Mouse (Mus musculus): ENCODE results near the gene Dag1. TPM values are rescaled to one million over a fixed set of nuclear protein-coding genes. Genes with fewer than 3 reads are reported as not detected.
"Not testable (repeated sequence)": the region's sequence is repeated elsewhere in the genome, so short reads cannot be mapped to it uniquely, and the experiment has no call there.

The Dag1 gene
- polyA plus RNA-seq, 1 experiment from 2014 or later: 20.7 TPM

DNA sequence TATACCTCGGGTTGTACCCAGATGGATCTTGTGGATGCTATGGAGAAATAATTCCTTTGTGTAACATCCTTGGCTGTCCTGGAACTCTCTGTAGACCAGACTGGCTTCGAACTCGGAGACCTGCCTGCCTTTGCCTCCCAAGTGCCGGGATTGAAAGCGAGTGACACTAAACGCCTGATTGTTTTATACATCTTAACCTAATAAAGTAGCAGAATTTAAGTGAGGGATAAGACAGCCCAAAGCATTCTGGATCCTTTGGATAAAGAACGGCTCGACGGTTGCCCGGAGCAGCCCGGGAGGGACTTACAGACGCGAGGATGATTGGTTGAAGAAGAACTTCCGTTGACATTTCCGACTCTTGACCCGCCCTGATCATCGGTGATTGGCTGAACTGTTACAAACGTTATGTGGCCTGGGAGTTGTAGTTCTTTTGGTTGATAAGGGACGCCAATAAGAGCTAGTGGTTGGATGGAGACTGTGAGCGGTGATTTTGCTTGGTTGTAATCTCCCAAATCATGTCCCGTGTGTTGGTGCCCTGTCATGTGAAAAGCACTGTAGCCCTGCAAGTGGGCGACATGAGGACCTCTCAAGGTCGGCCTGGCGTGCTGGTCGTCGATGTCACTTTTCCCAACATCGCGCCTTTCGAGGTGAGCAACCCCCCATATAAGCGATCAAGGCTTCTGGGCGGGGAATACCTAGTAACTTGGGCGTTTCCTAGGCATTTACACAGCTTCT lies 26.4 kb upstream of the Dag1 start, which contains the start of gene Nicn1:
Gene Nicn1 (plus strand): TSS at position 414 of the 735 bp plus-strand sequence.
- no peaks in the 10 kb centered on the region for H3K36me3 ChIP-seq
- H3K4me3 ChIP-seq: peak within 1 kb of the TSS; percentile 66
- WGBS (ENCODE audit: insufficient replicate concordance): 2% methylated on average over 32 of the region's 32 CpGs
- peak within 1 kb of the TSS; percentile 66 for H3K27ac ChIP-seq
- H3K27me3 ChIP-seq (replicated peaks): no peaks in the 10 kb centered on the region
- H3K9ac ChIP-seq: peak within 1 kb of the TSS; percentile 70
- ATAC-seq: peak; percentile 98
- H3K4me2 ChIP-seq: peak within 1 kb of the TSS; percentile 78
- H3K4me1 ChIP-seq: peaks cover 20% of the 10 kb centered on the region
- H3K9me3 ChIP-seq (replicated peaks): no peaks in the 10 kb centered on the region

DNA sequence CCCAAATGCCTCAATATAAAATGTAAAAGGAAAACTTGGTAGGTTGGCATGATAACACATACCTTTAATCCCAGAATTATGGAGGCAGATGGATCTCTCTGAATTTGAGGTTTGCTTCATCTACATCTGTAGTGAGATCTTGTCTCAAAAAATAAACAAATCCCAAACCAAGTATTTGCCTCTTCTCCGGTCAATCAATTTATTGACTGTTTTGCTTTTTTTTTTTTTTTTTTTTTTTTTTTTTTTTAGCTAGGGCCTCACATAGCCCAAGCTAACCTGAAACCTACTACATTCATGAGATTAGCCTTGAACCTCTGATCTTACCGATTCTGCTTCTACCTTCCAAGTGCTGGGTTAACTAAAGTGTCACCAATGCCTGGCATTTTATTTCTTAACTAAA lies 25.6 kb upstream of the Dag1 start:
- Histone ChIP-seq H3K4me1 (peaks cover 23% of the 10 kb centered on the region), H3K27ac (peak overlapping the region; percentile 66; the same call in 1 of the 2 replicates), H3K9me3 (replicated peaks) (no peaks in the 10 kb centered on the region), H3K36me3 (no peaks in the 10 kb centered on the region), H3K27me3 (replicated peaks) (no peaks in the 10 kb centered on the region), H3K4me3 (peak overlapping the region; percentile 66), H3K4me2 (peak overlapping the region; percentile 78), H3K9ac (peak overlapping the region; percentile 70; the same call in 1 of the 2 replicates)
- 61% methylated on average over 2 of the region's 2 CpGs for WGBS (ENCODE audit: insufficient replicate concordance)
- no peak for ATAC-seq

DNA sequence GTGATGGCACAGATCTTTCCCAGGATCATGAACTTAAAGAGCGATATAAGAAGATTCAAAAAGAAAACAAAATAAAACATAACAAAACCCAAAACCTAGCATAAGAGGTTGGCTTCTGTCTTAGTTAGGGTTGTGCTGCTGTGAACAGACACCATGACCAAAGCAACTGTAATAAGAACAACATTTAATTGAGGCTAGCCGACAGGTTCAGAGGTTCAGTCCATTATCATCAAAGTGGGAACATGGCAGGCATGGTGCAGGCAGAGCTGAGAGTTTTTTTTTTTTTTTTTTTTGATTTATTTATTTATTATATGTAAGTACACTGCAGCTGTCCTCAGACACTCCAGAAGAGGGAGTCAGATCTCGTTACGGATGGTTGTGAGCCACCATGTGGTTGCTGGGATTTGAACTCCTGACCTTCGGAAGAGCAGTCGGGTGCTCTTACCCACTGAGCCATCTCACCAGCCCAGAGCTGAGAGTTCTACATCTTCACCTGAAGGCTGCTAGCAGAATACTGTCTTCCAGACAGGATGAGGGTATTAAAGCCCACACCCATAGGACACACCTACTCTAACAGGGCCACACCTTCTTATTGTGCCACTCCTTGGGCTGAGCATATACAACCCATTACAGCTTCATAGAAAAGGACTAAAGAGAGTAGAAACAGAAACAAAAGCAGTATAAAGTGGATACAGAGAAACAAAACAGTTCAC lies 23.9 kb upstream of the Dag1 start:
- H3K36me3 ChIP-seq; ATAC-seq; H3K9me3 ChIP-seq (replicated peaks); H3K9ac ChIP-seq; H3K4me2 ChIP-seq; H3K4me3 ChIP-seq; H3K27ac ChIP-seq; H3K27me3 ChIP-seq (replicated peaks): not testable (repeated sequence)
- peaks cover 23% of the 10 kb centered on the region for H3K4me1 ChIP-seq
- WGBS (ENCODE audit: insufficient replicate concordance): 80% methylated on average over 4 of the region's 6 CpGs

DNA sequence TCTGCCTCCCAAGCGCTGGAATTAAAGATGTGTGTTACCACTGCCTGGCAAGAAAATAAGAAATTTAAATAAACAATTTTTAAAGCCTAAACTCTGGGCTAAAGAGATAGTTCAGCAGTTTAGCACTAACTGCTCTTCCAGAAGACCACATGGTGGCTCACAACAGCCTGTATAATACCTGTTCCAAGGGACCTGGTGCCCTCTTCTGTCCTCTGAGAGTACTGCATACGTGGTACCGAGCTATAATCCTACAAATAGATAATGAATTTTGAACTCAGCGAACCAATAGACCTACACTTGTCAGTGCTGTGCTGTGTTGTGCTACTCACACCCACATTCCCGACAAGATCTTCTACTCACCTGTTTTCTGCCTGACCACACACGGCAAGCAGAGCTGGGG lies 20.7 kb upstream of the Dag1 start:
- no peak overlapping the region for H3K4me2 ChIP-seq
- no peaks in the 10 kb centered on the region for H3K36me3 ChIP-seq
- peak; percentile 81 for ATAC-seq

DNA sequence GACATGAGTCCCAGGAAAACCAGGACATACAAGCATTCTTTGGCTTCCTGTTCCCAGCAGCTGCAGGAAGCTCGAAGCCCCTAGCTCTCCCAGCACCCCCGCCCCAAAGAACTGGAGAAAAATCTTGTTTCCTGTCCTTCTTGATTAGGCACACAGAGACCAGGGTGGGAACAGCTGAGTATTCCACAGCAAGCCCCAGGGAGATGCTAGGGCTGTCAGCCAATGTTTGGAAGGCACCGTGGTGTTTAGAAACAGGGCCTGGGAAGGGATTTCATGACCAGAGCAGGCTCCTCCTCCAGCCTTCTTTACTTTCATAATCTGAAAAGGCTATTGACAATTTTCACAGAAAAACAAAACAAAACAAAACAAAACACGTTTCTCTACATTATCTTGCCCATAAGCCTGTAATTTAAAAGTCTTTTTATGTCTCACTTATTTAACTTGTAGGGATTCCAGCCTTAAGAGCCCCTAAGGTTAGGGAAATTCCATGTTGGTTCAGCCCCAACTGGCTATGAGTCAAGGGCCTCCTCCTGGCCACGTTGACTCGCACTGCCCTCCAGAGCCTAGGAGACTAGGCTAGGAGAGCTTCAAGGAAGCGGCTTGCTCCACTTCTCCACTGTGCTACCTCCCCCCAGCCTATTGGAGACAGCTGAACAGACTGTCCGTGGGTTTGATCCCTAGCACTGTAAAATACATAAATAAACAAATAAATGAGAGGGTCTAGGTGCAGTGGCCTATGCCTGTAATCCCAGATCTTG lies 16.5 kb upstream of the Dag1 start:
- peaks cover 4% of the 10 kb centered on the region; the same call in 1 of the 2 replicates for H3K4me1 ChIP-seq
- no peak overlapping the region for H3K9ac ChIP-seq
- WGBS (ENCODE audit: insufficient replicate concordance): 28% methylated on average over 8 of the region's 8 CpGs
- H3K36me3 ChIP-seq: no peaks in the 10 kb centered on the region
- ATAC-seq: no peak
- H3K4me2 ChIP-seq: no peak overlapping the region
- H3K27me3 ChIP-seq (replicated peaks): 0 out of 2 replicates have a peak, but pooled peaks cover 4% of the 10 kb centered on the region
- no peak overlapping the region for H3K27ac ChIP-seq
- H3K9me3 ChIP-seq (replicated peaks): no peaks in the 10 kb centered on the region
- no peak overlapping the region for H3K4me3 ChIP-seq

More for the DNA sequence above, 20.7 kb upstream of the Dag1 start:
- Histone ChIP-seq H3K27ac (no peak overlapping the region), H3K4me3 (no peak overlapping the region), H3K27me3 (replicated peaks) (no peaks in the 10 kb centered on the region), H3K4me1 (peaks cover 11% of the 10 kb centered on the region), H3K9me3 (replicated peaks) (no peaks in the 10 kb centered on the region), H3K9ac (no peak overlapping the region)
- WGBS (ENCODE audit: insufficient replicate concordance): 6% methylated on average over 6 of the region's 6 CpGs

DNA sequence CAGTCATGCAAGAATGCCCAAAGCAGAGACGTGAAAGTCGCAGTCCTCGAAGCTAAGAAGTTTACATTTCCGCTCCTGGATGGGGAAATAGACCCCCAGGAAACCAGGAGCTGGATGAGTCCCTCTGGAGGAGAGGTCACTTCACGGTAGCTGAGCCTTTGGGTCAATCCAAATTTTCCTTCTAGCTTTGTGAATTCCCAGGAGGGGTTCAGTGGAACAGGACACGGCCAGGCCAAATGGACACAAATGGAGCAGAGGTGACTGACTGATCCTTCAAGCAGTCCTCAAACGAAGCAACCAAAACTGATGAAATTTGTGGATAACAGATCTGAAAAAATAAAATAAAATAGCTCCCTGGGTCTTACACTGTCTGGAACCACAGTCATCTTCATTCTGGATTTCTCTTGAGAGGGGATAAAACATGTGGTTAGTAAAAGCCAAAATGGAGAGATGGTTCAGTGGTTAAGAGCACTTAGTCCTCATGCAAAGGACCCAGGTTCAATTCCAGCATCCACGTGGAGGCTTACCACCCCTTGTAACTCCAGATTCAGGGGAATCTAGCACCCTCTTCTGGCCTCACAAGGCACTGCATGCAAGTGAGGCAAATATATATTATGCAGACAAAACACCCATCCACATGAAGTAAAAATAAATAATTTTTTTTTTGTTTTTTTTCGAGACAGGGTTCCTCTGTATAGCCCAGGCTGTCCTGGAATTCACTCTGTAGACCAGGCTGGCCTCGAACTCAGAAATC lies 15.1 kb upstream of the Dag1 start:
- no peak overlapping the region for H3K27ac ChIP-seq
- H3K4me1 ChIP-seq: 0 out of 2 replicates have a peak, but pooled peaks cover 4% of the 10 kb centered on the region
- H3K27me3 ChIP-seq (replicated peaks): peaks cover 14% of the 10 kb centered on the region; the same call in 1 of the 2 replicates
- H3K9me3 ChIP-seq (replicated peaks): no peaks in the 10 kb centered on the region
- H3K4me2 ChIP-seq: no peak overlapping the region
- no peaks in the 10 kb centered on the region for H3K36me3 ChIP-seq
- H3K9ac ChIP-seq: no peak overlapping the region
- no peak overlapping the region for H3K4me3 ChIP-seq
- no peak for ATAC-seq
- WGBS (ENCODE audit: insufficient replicate concordance): 59% methylated on average over 10 of the region's 10 CpGs

DNA sequence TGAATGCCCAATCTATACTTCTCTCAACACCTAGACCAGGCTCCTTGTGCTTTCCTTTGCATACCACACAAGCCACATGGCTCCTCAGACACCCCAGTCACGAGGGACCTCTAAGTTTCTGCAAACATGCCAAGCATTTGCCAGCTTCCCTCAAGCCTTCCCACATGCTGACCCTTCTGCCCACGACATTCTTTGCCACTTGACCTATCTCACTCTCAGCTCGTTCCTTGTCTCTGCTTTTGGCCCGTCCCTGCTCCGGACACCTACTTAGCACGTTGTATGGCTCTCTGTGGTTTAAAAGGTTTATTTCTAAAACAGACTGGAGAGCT lies 11.5 kb upstream of the Dag1 start:
- Histone ChIP-seq H3K36me3 (no peaks in the 10 kb centered on the region), H3K27ac (no peak overlapping the region), H3K27me3 (replicated peaks) (peaks cover 39% of the 10 kb centered on the region), H3K4me3 (no peak overlapping the region), H3K9me3 (replicated peaks) (no peaks in the 10 kb centered on the region), H3K9ac (no peak overlapping the region), H3K4me2 (no peak overlapping the region), H3K4me1 (peaks cover 9% of the 10 kb centered on the region)
- no peak for ATAC-seq
- WGBS (ENCODE audit: insufficient replicate concordance): 50% methylated on average over 6 of the region's 6 CpGs

DNA sequence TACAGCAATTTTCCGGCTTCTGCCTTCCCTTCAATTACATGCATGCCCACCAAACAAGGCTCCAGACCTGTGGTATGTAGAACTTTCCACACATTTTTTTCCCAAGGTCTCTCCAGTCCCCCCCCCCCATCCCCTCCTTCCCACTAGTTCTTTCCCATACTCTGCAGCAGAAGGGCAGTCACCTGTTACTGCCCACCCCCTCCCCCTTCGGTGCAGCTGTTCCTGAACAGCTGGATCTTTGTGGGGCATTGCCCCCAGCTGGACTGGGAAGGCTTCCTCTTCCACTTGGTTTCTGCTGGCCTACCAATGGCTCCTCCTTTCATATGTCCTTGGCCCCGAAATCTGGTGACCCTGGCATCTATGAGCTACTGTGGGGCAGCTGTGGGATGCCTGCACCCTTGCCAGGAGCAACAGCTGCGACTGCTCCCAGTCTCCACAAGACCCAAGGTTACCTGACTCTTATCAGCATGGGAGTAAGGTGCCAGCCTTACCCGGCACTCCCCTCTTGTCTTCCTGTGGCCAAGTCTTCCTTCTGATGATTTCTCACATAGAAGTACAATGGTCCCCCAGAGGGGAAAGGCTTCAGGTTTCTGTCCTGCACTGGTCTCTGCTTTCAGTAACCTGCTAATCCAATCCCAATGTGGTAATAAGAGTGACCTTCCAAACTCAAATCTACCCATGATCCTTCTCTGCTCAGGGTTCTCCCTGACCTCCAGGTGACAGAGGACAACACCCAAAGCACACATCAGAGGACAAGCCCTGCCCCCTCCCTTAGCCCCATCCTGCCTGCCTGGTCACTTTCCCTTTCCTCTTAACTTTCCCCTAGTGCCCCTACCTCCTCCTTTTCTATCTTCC lies 10.9 kb upstream of the Dag1 start:
- Histone ChIP-seq H3K4me1 (peaks cover 9% of the 10 kb centered on the region), H3K9ac (no peak overlapping the region), H3K4me2 (no peak overlapping the region), H3K4me3 (no peak overlapping the region), H3K27ac (no peak overlapping the region), H3K27me3 (replicated peaks) (peaks cover 39% of the 10 kb centered on the region), H3K36me3 (no peaks in the 10 kb centered on the region), H3K9me3 (replicated peaks) (no peaks in the 10 kb centered on the region)
- WGBS (ENCODE audit: insufficient replicate concordance): 54% methylated on average over 5 of the region's 5 CpGs
- 0 out of 2 replicates have a peak, but pooled peaks have one; percentile 40 for ATAC-seq

DNA sequence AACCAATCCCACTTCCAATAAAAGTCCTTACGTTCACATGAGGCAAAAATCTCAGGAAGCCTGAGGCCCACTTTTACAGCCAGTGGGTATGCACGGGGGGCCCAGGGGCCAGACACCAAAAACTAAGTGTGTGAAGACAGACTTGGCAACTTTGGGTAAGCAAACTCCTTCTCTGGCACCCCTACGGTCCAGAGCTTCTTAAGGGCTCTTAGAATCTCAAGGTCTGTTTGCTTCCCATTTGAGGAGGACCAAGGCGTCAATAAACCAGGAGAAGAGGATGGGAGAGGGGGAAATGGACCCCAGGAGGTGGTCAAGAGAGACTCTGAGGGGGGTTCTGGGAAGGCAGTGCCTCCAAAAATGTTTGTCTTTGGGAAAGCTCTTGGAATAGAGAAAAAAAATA lies 9.7 kb upstream of the Dag1 start:
- no peaks in the 10 kb centered on the region for H3K9me3 ChIP-seq (replicated peaks)
- no peak for ATAC-seq
- 67% methylated on average over 4 of the region's 4 CpGs for WGBS (ENCODE audit: insufficient replicate concordance)
- H3K4me1 ChIP-seq: peaks cover 9% of the 10 kb centered on the region
- peaks cover 39% of the 10 kb centered on the region for H3K27me3 ChIP-seq (replicated peaks)
- H3K9ac ChIP-seq: no peak overlapping the region
- no peaks in the 10 kb centered on the region for H3K36me3 ChIP-seq
- H3K4me3 ChIP-seq: no peak overlapping the region
- no peak overlapping the region for H3K4me2 ChIP-seq
- H3K27ac ChIP-seq: no peak overlapping the region

DNA sequence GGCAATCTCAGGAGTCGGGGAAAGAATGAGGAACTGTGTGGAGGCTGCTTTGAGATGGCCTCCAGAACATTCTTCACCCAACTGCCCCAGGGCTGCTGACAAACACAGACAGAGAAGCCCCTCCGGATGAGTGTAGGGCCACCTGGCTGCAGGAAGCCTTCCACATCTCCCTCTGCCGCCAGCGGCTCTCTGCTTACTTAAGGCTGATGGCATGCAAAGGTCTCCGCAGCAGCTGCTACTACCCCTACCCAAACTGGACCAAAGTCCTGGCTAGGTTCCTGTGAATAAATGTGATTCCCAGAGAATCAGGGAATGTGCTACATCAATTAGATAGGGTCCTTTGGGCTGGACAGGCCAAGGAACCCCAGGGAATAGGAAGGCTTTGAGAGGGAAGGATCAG lies 8.9 kb upstream of the Dag1 start:
- no peaks in the 10 kb centered on the region for H3K36me3 ChIP-seq
- H3K27ac ChIP-seq: no peak overlapping the region
- H3K9me3 ChIP-seq (replicated peaks): no peaks in the 10 kb centered on the region
- no peak overlapping the region for H3K9ac ChIP-seq
- H3K4me3 ChIP-seq: no peak overlapping the region
- ATAC-seq: no peak
- whole genome bisulfite sequencing (ENCODE audit: insufficient replicate concordance): 49% methylated on average over 5 of the region's 5 CpGs
- peaks cover 39% of the 10 kb centered on the region for H3K27me3 ChIP-seq (replicated peaks)
- H3K4me2 ChIP-seq: no peak overlapping the region
- peaks cover 9% of the 10 kb centered on the region for H3K4me1 ChIP-seq

DNA sequence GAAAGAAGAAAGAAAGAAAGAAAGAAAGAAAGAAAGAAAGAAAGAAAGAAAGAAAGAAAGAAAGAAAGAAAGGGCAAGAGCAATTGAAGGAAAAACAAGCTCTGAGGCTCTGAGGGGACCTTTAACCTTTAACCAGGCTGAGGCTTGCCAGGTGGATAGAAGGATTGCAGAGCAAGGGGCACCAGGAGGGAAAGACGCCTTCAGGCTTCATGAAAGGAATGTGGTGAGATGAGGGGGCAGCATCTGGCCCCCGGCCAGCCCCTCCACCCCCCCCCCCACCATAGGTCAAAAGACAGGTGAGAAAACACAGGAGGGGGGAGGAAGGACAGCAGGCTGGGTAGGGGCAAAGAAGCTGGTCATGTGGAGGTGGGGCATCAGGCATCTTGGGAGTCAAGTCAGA lies 8.2 kb upstream of the Dag1 start:
- H3K27ac ChIP-seq: no peak overlapping the region

More for the DNA sequence above, 8.2 kb upstream of the Dag1 start:
- ATAC-seq: no peak
- Histone ChIP-seq H3K4me2 (no peak overlapping the region), H3K9ac (no peak overlapping the region), H3K4me3 (no peak overlapping the region), H3K4me1 (peaks cover 9% of the 10 kb centered on the region), H3K9me3 (replicated peaks) (no peaks in the 10 kb centered on the region), H3K36me3 (no peaks in the 10 kb centered on the region), H3K27me3 (replicated peaks) (peaks cover 39% of the 10 kb centered on the region)
- WGBS (ENCODE audit: insufficient replicate concordance): 32% methylated on average over 2 of the region's 2 CpGs
